ENCODE assay signal across 20 mouse cellular contexts in the genomic region with DNA sequence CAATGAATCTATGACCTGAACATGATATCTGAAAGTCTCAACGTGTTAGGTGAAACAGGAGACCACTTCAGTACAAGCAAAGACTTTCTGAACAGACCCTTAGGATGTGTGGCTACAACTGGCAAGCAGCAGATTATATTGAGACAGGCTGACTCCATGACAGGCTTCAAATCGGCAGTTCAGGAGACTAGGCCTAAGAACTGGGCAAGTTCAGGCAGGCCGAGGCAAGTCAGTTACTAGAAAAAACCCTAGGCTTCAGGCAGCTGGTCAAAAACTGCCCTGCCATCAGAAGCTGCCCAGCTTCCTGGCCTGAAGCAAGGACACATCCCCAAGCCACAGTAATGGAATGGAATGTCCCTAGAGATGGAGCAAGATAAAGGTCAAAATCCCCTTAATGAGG.
"Had no signal": no experiment of that assay in that cellular context is flagged by ENCODE, and none has a peak within 500 bp of the region (broad histone marks: within the 10 kb centered on the region; RNA-seq: fewer than 3 reads in every experiment).

No protein-coding gene starts in this region.

- H3K4me3 ChIP-seq: liver, embryonic 15.5 days; lung, embryonic 15.5 days; megakaryocyte, embryonic 14.5 days; midbrain, embryonic 12.5 days; myocyte; neural tube, embryonic 13.5 days; neural tube, embryonic 15.5 days had no signal

- H3K4me1 ChIP-seq: liver, embryonic 15.5 days; lung, embryonic 15.5 days; megakaryocyte, embryonic 14.5 days; midbrain, embryonic 12.5 days; neural tube, embryonic 13.5 days; neural tube, embryonic 15.5 days had no signal

- H3K27ac ChIP-seq: liver, embryonic 15.5 days; lung, embryonic 15.5 days; macrophage; midbrain, embryonic 12.5 days; neural tube, embryonic 13.5 days; neural tube, embryonic 15.5 days had no signal

- H3K36me3 ChIP-seq: liver, embryonic 15.5 days; lung, embryonic 15.5 days; midbrain, embryonic 12.5 days; neural tube, embryonic 13.5 days; neural tube, embryonic 15.5 days had no signal

- H3K4me2 ChIP-seq: liver, embryonic 15.5 days; lung, embryonic 15.5 days; midbrain, embryonic 12.5 days; neural tube, embryonic 13.5 days; neural tube, embryonic 15.5 days had no signal

- H3K9me3 ChIP-seq: liver, embryonic 15.5 days; lung, embryonic 15.5 days; megakaryocyte, embryonic 14.5 days; midbrain, embryonic 12.5 days; neural tube, embryonic 13.5 days; neural tube, embryonic 15.5 days had no signal

- H3K27me3 ChIP-seq: liver, embryonic 15.5 days; lung, embryonic 15.5 days; megakaryocyte, embryonic 14.5 days; midbrain, embryonic 12.5 days; neural tube, embryonic 13.5 days; neural tube, embryonic 15.5 days had no signal

- DNase-seq: liver, postnatal 0 days; lung, adult 2 months; lung, postnatal 14 days; midbrain, embryonic 14.5 days; retina, postnatal 1 day; right cerebral cortex, adult 18-20 months; right cerebral cortex, postnatal 25 days; right cerebral cortex, postnatal 4 days; spleen, adult 18-20 months; thymus, adult 18-20 months; thymus, postnatal 14 days; thymus, postnatal 36 days had no signal

- H3K9ac ChIP-seq: liver, embryonic 15.5 days; liver, postnatal 0 days; lung, embryonic 15.5 days; midbrain, embryonic 12.5 days; neural tube, embryonic 13.5 days; neural tube, embryonic 15.5 days had no signal
